Mouse (Mus musculus): Measurements from ENCODE around the gene Col28a1.

- TF ChIP-seq CTCF (IDR thresholded peaks at IDR 0.05; ENCODE audit: borderline replicate concordance, insufficient read depth, low read length): no peak
- TF ChIP-seq POLR2A (IDR thresholded peaks at IDR 0.05; ENCODE audit: low read depth, low read length): no peak
These were observed 96.6 kb downstream of the Col28a1 start for GRCm38 (mm10) chr6:8095856-8096255.

Measured in embryonic fibroblast, embryonic 13.5 days (primary cell).